Mouse (Mus musculus) embryonic facial prominence, embryonic 11.5 days (tissue): Measurements from ENCODE around the gene Irf1. TPM values are rescaled to one million over a fixed set of nuclear protein-coding genes. Genes with fewer than 3 reads are reported as not detected.

ENCODE experiments used
- ATAC-seq: fragments of 200-750 bp; cut with Nextera tagmentation; replicated peaks from 2 replicates; pipeline ENCODE4 v1.8.0; 2017; ENCODE audit warnings: low read depth; ENCODE audit not compliant: insufficient number of reproducible peaks, low FRiP score, low TSS enrichment
- DNase-seq: peaks from one replicate; pipeline ENCODE4 v3.0.0-alpha.2; 2015; ENCODE audit warnings: low spot score
- H3K27ac ChIP-seq: fragments of 300-500 bp; sonication (generic); replicated peaks from 2 replicates; pipeline ENCODE4 v1.5.1; 2014; ENCODE audit warnings: mild to moderate bottlenecking, low read depth, low read length, control low read depth
- H3K27me3 ChIP-seq: fragments of 300-500 bp; sonication (generic); 2 replicates; pipeline ENCODE4 v1.6.1; 2014; ENCODE audit warnings: mild to moderate bottlenecking, low read length, moderate library complexity, mixed read lengths; ENCODE audit not compliant: control insufficient read depth, insufficient read depth
- H3K36me3 ChIP-seq: fragments of 300-500 bp; sonication (generic); replicated peaks from 2 replicates; pipeline ENCODE4 v1.6.1; 2014; ENCODE audit warnings: low read depth, mild to moderate bottlenecking, low read length, moderate library complexity, mixed read lengths; ENCODE audit not compliant: control insufficient read depth, insufficient read depth
- H3K4me1 ChIP-seq: fragments of 300-500 bp; sonication (generic); 2 replicates; pipeline ENCODE4 v1.6.1; 2014; ENCODE audit warnings: low read length, mixed read lengths; ENCODE audit not compliant: control insufficient read depth, insufficient read depth
- H3K4me2 ChIP-seq: fragments of 300-500 bp; sonication (generic); 2 replicates; pipeline ENCODE4 v1.6.1; 2014; ENCODE audit warnings: low read depth, mild to moderate bottlenecking, control low read depth, low read length, moderate library complexity
- H3K4me3 ChIP-seq: fragments of 300-500 bp; sonication (generic); 2 replicates; pipeline ENCODE4 v1.5.1; 2014; ENCODE audit warnings: low read depth, low read length, control low read depth
- H3K9ac ChIP-seq: fragments of 300-500 bp; sonication (generic); replicated peaks from 2 replicates; pipeline ENCODE4 v1.6.1; 2014; ENCODE audit warnings: mild to moderate bottlenecking, control low read depth, low read length
- H3K9me3 ChIP-seq: fragments of 300-500 bp; sonication (generic); replicated peaks from 2 replicates; pipeline ENCODE4 v1.6.1; 2016; ENCODE audit warnings: mild to moderate bottlenecking, low read length, inconsistent platforms, mixed read lengths; ENCODE audit not compliant: control insufficient read depth
- WGBS: fragments of 180-500 bp; shearing (Covaris S2); extraction: QIAGEN DNeasy Blood & Tissue Kit; methylation state at CpG from one replicate; pipeline ENCODE4 v1.1.7; 2014; 5-methylcytosine and 5-hydroxymethylcytosine counted together
- polyA plus RNA-seq: library from polyadenylated mRNA; unstranded; fragments of >200 nt; fragmentation: Nextera tagmentation; extraction: Ambion mirVana; gene quantifications from 2 replicates; pipeline ENCODE4 v1.2.1, GENCODE M21; 2014

Irf1 gene
- 7.0 and 7.7 TPM in 2 replicates for polyA plus RNA-seq

GRCm38 (mm10) chr11:53769760-53770124 is at the start of gene Irf1:
TSS of gene Irf1 (plus strand) at chr11:53770014.
- H3K4me1 ChIP-seq, result no peaks in the 10 kb centered on the region; the same call in 1 of the 2 replicates
- H3K9me3 ChIP-seq, result no peaks in the 10 kb centered on the region
- peak within 1 kb of the TSS; percentile 94 for H3K4me2 ChIP-seq
- ATAC-seq (peak; percentile 90), DNase-seq (peak; percentile 91)
- H3K9ac ChIP-seq, result peak within 1 kb of the TSS; percentile 66
- H3K4me3 ChIP-seq, result peak within 1 kb of the TSS; percentile 64
- H3K27ac ChIP-seq, result peak within 1 kb of the TSS; percentile 36; the same call in 1 of the 2 replicates
- H3K36me3 ChIP-seq, result no peaks in the 10 kb centered on the region
- under 1% methylated on average over 40 of the region's 40 CpGs for WGBS
- H3K27me3 ChIP-seq, result no peaks in the 10 kb centered on the region

GRCm38 (mm10) chr11:53720715-53721114 is 49.1 kb upstream of the Irf1 start, which contains the start of gene Il5:
TSS of gene Il5 (plus strand) at chr11:53720794.
- Histone ChIP-seq H3K27ac (no peak within 1 kb of the TSS), H3K4me3 (no peak within 1 kb of the TSS), H3K9ac (no peak within 1 kb of the TSS), H3K4me1 (no peaks in the 10 kb centered on the region), H3K27me3 (no peaks in the 10 kb centered on the region), H3K4me2 (no peak within 1 kb of the TSS), H3K36me3 (no peaks in the 10 kb centered on the region), H3K9me3 (no peaks in the 10 kb centered on the region)
- DNase-seq (no peak), ATAC-seq (no peak)
- WGBS, result 77% methylated on average over 6 of the region's 6 CpGs

GRCm38 (mm10) chr11:53731457-53731856 is 38.4 kb upstream of the Irf1 start:
- H3K27ac ChIP-seq, result no peak overlapping the region
- DNase-seq (no peak), ATAC-seq (no peak)
- WGBS, result 93% methylated on average over 7 of the region's 7 CpGs
- H3K9me3 ChIP-seq, result no peaks in the 10 kb centered on the region
- no peak overlapping the region for H3K4me3 ChIP-seq
- no peak overlapping the region for H3K4me2 ChIP-seq
- no peaks in the 10 kb centered on the region for H3K36me3 ChIP-seq
- H3K4me1 ChIP-seq, result no peaks in the 10 kb centered on the region
- H3K9ac ChIP-seq, result no peak overlapping the region
- no peaks in the 10 kb centered on the region for H3K27me3 ChIP-seq

GRCm38 (mm10) chr11:53732244-53732643 is 37.6 kb upstream of the Irf1 start:
- H3K9ac ChIP-seq, result no peak overlapping the region

DNA sequence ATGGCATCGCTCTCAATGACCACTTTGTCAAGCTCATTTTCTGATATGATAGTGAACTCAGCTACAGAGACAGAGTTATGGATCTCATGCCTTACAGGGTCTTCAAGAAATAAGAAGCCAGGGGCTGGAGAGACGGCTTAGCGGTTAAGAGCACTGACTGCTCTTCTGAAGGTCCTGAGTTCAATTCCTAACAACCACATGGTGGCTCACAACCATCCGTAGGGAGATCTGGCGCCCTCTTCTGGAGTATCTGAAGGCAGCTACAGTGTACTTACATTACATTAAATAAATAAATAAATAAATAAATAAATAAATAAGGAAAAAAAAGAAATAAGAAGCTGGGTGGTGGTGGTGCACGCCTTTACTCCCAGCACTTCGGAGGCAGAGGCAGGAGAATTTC is 36.0 kb upstream of the Irf1 start:
- no peak overlapping the region for H3K4me2 ChIP-seq
- H3K9me3 ChIP-seq, result no peaks in the 10 kb centered on the region
- H3K4me1 ChIP-seq, result no peaks in the 10 kb centered on the region
- no peak for DNase-seq
- H3K27ac ChIP-seq, result no peak overlapping the region
- 89% methylated on average over 7 of the region's 7 CpGs for WGBS
- ATAC-seq, result no peak
- H3K4me3 ChIP-seq, result no peak overlapping the region
- no peak overlapping the region for H3K9ac ChIP-seq
- H3K27me3 ChIP-seq, result no peaks in the 10 kb centered on the region
- no peaks in the 10 kb centered on the region for H3K36me3 ChIP-seq

More at GRCm38 (mm10) chr11:53732244-53732643, 37.6 kb upstream of the Irf1 start:
- no peak overlapping the region for H3K27ac ChIP-seq
- 94% methylated on average over 8 of the region's 8 CpGs for WGBS
- ATAC-seq, result no peak
- no peak overlapping the region for H3K4me2 ChIP-seq
- H3K4me1 ChIP-seq, result no peaks in the 10 kb centered on the region
- no peak overlapping the region for H3K4me3 ChIP-seq
- DNase-seq, result no peak
- no peaks in the 10 kb centered on the region for H3K27me3 ChIP-seq
- H3K36me3 ChIP-seq, result no peaks in the 10 kb centered on the region
- H3K9me3 ChIP-seq, result no peaks in the 10 kb centered on the region

- no peak for DNase-seq
- Histone ChIP-seq H3K27me3 (no peaks in the 10 kb centered on the region), H3K27ac (no peak overlapping the region), H3K36me3 (no peaks in the 10 kb centered on the region), H3K9ac (no peak overlapping the region), H3K4me2 (no peak overlapping the region), H3K4me1 (no peaks in the 10 kb centered on the region), H3K9me3 (no peaks in the 10 kb centered on the region), H3K4me3 (no peak overlapping the region)
- ATAC-seq, result no peak
- 75% methylated on average over 2 of the region's 2 CpGs for WGBS
Observed at GRCm38 (mm10) chr11:53734431-53734830, 35.4 kb upstream of the Irf1 start.

DNA sequence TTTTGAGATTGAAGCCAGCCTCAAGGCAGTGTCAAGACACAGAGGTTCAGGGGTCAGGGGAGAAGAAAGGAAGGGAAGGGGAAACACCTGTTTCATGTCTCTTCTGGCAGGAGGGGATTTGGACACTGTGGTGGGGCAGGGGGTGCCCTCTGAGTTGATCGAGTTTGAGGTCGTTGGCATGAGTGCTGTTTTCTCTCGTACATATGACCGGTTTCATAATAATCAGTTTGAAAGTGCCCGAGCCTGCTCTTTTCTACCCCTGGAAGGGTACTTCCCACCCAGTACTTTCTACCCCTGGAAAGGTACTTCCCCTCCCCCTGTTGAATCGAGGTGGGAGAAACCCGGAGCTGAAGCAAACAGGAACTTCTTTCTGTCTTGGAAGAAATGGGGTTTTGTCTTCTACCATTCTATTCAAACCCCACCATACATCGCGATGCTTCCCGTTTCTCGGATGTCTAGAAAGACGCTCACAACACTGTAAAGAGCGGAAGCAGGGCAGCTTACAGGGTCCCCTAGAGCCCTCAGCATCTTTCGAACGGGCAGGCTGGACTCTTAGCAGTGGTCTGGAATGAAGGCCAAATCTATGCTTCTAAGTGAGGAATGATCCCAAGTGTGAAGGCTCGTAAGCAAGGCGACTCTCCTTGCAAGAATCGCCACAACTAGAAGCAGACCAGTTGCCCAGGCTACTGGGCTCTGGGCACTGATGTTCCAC is 34.7 kb upstream of the Irf1 start:
- ATAC-seq (no peak), DNase-seq (no peak)
- no peaks in the 10 kb centered on the region for H3K4me1 ChIP-seq
- no peak overlapping the region for H3K4me3 ChIP-seq
- H3K9ac ChIP-seq, result no peak overlapping the region
- no peaks in the 10 kb centered on the region for H3K27me3 ChIP-seq
- H3K9me3 ChIP-seq, result no peaks in the 10 kb centered on the region
- WGBS, result 70% methylated on average over 18 of the region's 18 CpGs
- H3K36me3 ChIP-seq, result no peaks in the 10 kb centered on the region
- H3K4me2 ChIP-seq, result no peak overlapping the region
- no peak overlapping the region for H3K27ac ChIP-seq

DNA sequence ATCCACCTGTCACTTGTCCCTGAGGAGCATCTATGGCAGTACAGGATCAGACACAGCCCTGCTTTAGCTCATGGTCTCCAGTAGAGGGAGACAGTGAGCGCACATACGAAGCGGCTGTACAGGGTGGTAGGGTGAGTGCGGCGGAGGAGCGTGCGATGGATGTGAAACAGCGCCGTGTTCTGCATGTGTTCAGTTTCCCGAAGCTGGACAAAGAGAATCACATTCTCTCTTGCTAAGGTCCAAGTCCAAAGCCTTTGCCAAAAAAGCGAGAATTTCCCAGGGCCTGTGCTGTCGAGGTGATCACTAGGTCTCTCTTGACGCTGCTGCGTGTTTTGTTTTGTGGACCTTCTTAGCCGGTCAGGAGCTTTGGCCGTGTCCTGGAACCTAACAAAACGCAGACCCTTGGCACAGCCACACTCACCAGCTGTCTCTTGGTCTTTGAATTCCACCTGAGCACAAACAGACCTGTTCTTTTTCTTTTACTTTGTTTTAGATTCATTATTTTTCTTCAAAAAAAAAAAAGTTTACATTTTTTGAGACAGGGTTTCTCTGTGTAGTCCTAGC is 34.0 kb upstream of the Irf1 start:
- no peak overlapping the region for H3K27ac ChIP-seq
- H3K4me2 ChIP-seq, result peak overlapping the region; percentile 36
- no peaks in the 10 kb centered on the region for H3K36me3 ChIP-seq
- peak; percentile 85 for DNase-seq
- no peaks in the 10 kb centered on the region for H3K4me1 ChIP-seq
- H3K9me3 ChIP-seq, result no peaks in the 10 kb centered on the region
- no peak overlapping the region for H3K4me3 ChIP-seq
- H3K9ac ChIP-seq, result peak overlapping the region; percentile 44
- 27% methylated on average over 17 of the region's 17 CpGs for WGBS
- no peaks in the 10 kb centered on the region for H3K27me3 ChIP-seq
- ATAC-seq, result peak; percentile 79; the same call in 1 of the 2 replicates
